Mouse (Mus musculus): ENCODE measurements around the gene 9430015G10Rik. TPM values are rescaled to one million over a fixed set of nuclear protein-coding genes. Genes with fewer than 3 reads are reported as not detected.

9430015G10Rik gene
- polyA plus RNA-seq, 1 experiment, result 19.2 TPM

DNA sequence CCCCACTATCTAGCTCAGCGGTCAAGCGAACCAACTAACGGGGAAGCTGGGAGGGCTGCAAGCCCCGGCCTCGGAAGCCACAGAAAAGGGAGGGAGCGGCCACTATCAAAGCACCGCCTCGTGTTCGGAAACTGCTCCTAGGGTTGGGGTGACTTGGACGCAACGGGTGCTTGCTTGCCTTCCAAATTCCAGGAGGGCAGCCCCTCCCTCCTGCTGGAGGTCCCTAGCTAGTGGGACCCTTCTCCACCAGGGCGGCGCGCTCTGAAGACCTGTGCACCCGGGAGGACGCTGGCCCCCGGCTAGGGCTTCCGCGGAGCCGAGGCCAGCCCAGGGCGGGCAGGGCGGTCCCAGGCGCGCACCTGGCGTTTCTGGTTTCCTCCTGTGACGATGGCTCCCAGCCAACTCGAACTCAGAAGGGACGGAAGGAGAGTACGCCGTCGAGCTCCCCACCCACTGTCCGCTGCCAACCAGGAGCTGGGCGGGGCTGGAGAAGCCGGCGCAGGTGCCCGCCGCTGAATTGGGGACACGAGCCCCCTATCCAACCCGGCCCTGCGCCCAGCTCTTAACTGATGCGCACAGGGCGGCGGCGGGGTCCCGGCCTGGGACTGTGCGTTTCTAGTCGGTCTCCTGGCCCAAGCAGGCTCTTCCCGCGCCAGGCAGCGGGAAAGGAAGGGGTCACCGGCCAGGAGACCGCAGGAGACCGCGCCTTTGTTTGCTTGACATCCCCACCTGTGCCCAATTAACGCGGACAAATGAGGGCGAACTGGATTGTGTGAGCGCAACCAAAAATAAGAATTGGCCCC lies 32.1 kb upstream of the 9430015G10Rik start:
- Histone ChIP-seq H3K79me2 (ENCODE audit: control insufficient read depth, insufficient read depth) (no peaks in the 10 kb centered on the region), H3ac (ENCODE audit: control insufficient read depth, insufficient read length, low read depth) (no peak overlapping the region), H3K36me3 (ENCODE audit: control insufficient read depth, insufficient read depth) (no peaks in the 10 kb centered on the region), H3K27me3 (ENCODE audit: control insufficient read depth, insufficient read depth, insufficient read length) (peaks cover 27% of the 10 kb centered on the region), H3K4me3 (ENCODE audit: insufficient read depth, poor library complexity, severe bottlenecking) (no peak overlapping the region), H3K79me3 (ENCODE audit: low read depth) (no peaks in the 10 kb centered on the region)
- TF ChIP-seq FOSL1 (IDR thresholded peaks at IDR 0.05; ENCODE audit: insufficient read depth, low read length, poor library complexity, severe bottlenecking) (no peak), MAX (IDR thresholded peaks at IDR 0.05) (no peak), MYOD1 (IDR thresholded peaks at IDR 0.05; ENCODE audit: control insufficient read depth, insufficient read length, low read depth) (no peak), CTCF (IDR thresholded peaks at IDR 0.05; ENCODE audit: control insufficient read depth, insufficient read depth, insufficient read length) (no peak), USF1 (IDR thresholded peaks at IDR 0.05; ENCODE audit: low read depth) (no peak), MYOG (IDR thresholded peaks at IDR 0.05; ENCODE audit: control insufficient read depth, extremely low read depth, insufficient read length) (no peak), CEBPB (IDR thresholded peaks at IDR 0.05; ENCODE audit: low read depth) (no peak)

- H3K4me3 ChIP-seq (ENCODE audit: insufficient read depth, poor library complexity, severe bottlenecking), result no peak overlapping the region
- no peaks in the 10 kb centered on the region for H3K79me3 ChIP-seq (ENCODE audit: low read depth)
- peaks cover 17% of the 10 kb centered on the region for H3K27me3 ChIP-seq (ENCODE audit: control insufficient read depth, insufficient read depth, insufficient read length)
- H3K79me2 ChIP-seq (ENCODE audit: control insufficient read depth, insufficient read depth), result no peaks in the 10 kb centered on the region
- no peak overlapping the region for H3ac ChIP-seq (ENCODE audit: control insufficient read depth, insufficient read length, low read depth)
- no peaks in the 10 kb centered on the region for H3K36me3 ChIP-seq (ENCODE audit: control insufficient read depth, insufficient read depth)
- TF ChIP-seq CEBPB (IDR thresholded peaks at IDR 0.05; ENCODE audit: low read depth) (no peak), USF1 (IDR thresholded peaks at IDR 0.05; ENCODE audit: low read depth) (no peak), MAX (IDR thresholded peaks at IDR 0.05) (no peak), FOSL1 (IDR thresholded peaks at IDR 0.05; ENCODE audit: insufficient read depth, low read length, poor library complexity, severe bottlenecking) (no peak), MYOG (IDR thresholded peaks at IDR 0.05; ENCODE audit: control insufficient read depth, extremely low read depth, insufficient read length) (no peak)
These were observed 27.1 kb upstream of the 9430015G10Rik start for GRCm38 (mm10) chr4:156082621-156083234.

DNA sequence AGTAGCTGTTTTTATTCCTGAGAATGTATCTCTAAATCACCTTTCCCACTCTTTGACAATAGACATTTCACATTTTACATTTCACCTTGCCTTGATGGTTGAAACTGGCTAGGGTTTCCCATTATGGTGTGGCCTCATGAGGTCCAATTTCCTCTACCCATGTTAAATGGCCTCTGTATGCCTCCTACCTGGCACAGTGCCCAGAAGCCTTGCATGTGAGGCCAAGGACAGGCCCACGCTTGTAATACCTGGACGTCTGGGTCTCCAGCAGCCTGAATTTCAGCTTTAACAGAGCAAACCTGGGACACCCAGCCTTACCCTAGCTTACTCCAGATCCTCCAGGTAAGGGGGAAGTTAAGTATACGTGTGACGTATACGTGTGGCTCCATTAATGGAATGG lies 26.4 kb upstream of the 9430015G10Rik start:
- H3K4me3 ChIP-seq (ENCODE audit: insufficient read depth, poor library complexity, severe bottlenecking), result no peak overlapping the region
- H3ac ChIP-seq (ENCODE audit: control insufficient read depth, insufficient read length, low read depth), result no peak overlapping the region
- peaks cover 10% of the 10 kb centered on the region for H3K27me3 ChIP-seq (ENCODE audit: control insufficient read depth, insufficient read depth, insufficient read length)
- H3K79me2 ChIP-seq (ENCODE audit: control insufficient read depth, insufficient read depth), result no peaks in the 10 kb centered on the region
- no peaks in the 10 kb centered on the region for H3K79me3 ChIP-seq (ENCODE audit: low read depth)
- TF ChIP-seq MYOD1 (IDR thresholded peaks at IDR 0.05; ENCODE audit: control insufficient read depth, insufficient read length, low read depth) (no peak), FOSL1 (IDR thresholded peaks at IDR 0.05; ENCODE audit: insufficient read depth, low read length, poor library complexity, severe bottlenecking) (no peak), CTCF (IDR thresholded peaks at IDR 0.05; ENCODE audit: control insufficient read depth, insufficient read depth, insufficient read length) (no peak), MYOG (IDR thresholded peaks at IDR 0.05; ENCODE audit: control insufficient read depth, extremely low read depth, insufficient read length) (no peak), CEBPB (IDR thresholded peaks at IDR 0.05; ENCODE audit: low read depth) (no peak)
- H3K36me3 ChIP-seq (ENCODE audit: control insufficient read depth, insufficient read depth), result no peaks in the 10 kb centered on the region

GRCm38 (mm10) chr4:156084096-156084879 lies 25.5 kb upstream of the 9430015G10Rik start:
- Histone ChIP-seq H3K27me3 (ENCODE audit: control insufficient read depth, insufficient read depth, insufficient read length) (peaks cover 9% of the 10 kb centered on the region), H3K79me3 (ENCODE audit: low read depth) (no peaks in the 10 kb centered on the region), H3K4me3 (ENCODE audit: insufficient read depth, poor library complexity, severe bottlenecking) (no peak overlapping the region), H3ac (ENCODE audit: control insufficient read depth, insufficient read length, low read depth) (no peak overlapping the region), H3K36me3 (ENCODE audit: control insufficient read depth, insufficient read depth) (no peaks in the 10 kb centered on the region), H3K79me2 (ENCODE audit: control insufficient read depth, insufficient read depth) (no peaks in the 10 kb centered on the region)
- TF ChIP-seq CEBPB (IDR thresholded peaks at IDR 0.05; ENCODE audit: low read depth) (no peak), MAX (IDR thresholded peaks at IDR 0.05) (no peak), CTCF (IDR thresholded peaks at IDR 0.05; ENCODE audit: control insufficient read depth, insufficient read depth, insufficient read length) (no peak), USF1 (IDR thresholded peaks at IDR 0.05; ENCODE audit: low read depth) (no peak), MYOD1 (IDR thresholded peaks at IDR 0.05; ENCODE audit: control insufficient read depth, insufficient read length, low read depth) (no peak), MYOG (IDR thresholded peaks at IDR 0.05; ENCODE audit: control insufficient read depth, extremely low read depth, insufficient read length) (no peak), FOSL1 (IDR thresholded peaks at IDR 0.05; ENCODE audit: insufficient read depth, low read length, poor library complexity, severe bottlenecking) (no peak)

DNA sequence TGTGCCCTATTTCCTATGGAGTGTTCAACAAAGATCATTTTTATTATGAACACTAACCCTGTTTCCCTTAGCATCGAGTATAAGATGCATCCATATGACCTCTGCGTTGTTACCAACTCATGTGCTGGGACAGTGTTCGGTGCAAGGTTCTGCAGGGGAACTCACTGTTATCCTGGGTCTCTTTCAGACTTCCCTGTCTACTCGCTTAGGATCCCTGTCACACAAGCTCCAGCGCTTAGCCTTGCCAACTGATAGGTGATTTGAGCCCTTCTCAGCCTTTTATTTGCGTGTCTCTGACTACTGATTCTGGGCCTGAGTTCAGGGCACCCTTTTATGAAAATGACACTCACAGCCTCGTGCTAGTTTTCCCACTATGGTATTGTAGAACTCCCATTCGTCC lies 24.5 kb upstream of the 9430015G10Rik start:
- H3K79me3 ChIP-seq (ENCODE audit: low read depth), result no peaks in the 10 kb centered on the region
- H3K36me3 ChIP-seq (ENCODE audit: control insufficient read depth, insufficient read depth), result no peaks in the 10 kb centered on the region
- H3ac ChIP-seq (ENCODE audit: control insufficient read depth, insufficient read length, low read depth), result no peak overlapping the region
- no peak overlapping the region for H3K4me3 ChIP-seq (ENCODE audit: insufficient read depth, poor library complexity, severe bottlenecking)
- H3K27me3 ChIP-seq (ENCODE audit: control insufficient read depth, insufficient read depth, insufficient read length), result peaks cover 5% of the 10 kb centered on the region
- H3K79me2 ChIP-seq (ENCODE audit: control insufficient read depth, insufficient read depth), result no peaks in the 10 kb centered on the region
- TF ChIP-seq CEBPB (IDR thresholded peaks at IDR 0.05; ENCODE audit: low read depth) (no peak), MAX (IDR thresholded peaks at IDR 0.05) (no peak), MYOG (IDR thresholded peaks at IDR 0.05; ENCODE audit: control insufficient read depth, extremely low read depth, insufficient read length) (no peak), MYOD1 (IDR thresholded peaks at IDR 0.05; ENCODE audit: control insufficient read depth, insufficient read length, low read depth) (no peak), FOSL1 (IDR thresholded peaks at IDR 0.05; ENCODE audit: insufficient read depth, low read length, poor library complexity, severe bottlenecking) (no peak), CTCF (IDR thresholded peaks at IDR 0.05; ENCODE audit: control insufficient read depth, insufficient read depth, insufficient read length) (no peak), USF1 (IDR thresholded peaks at IDR 0.05; ENCODE audit: low read depth) (no peak)
